Mouse (Mus musculus): Measurements from ENCODE around the gene AC192777.2.
"Not testable (repeated sequence)": the region's sequence is repeated elsewhere in the genome, so short reads cannot be mapped to it uniquely, and the experiment has no call there.

The AC192777.2 gene

GRCm38 (mm10) chr17:40095150-40095549 is at the start of gene AC192777.2:
AC192777.2 (plus strand) TSS chr17:40095450.
- not testable (repeated sequence) for DNase-seq (ENCODE audit: low spot score in 2 of 2)

GRCm38 (mm10) chr17:40116172-40116571 is 20.9 kb downstream of the AC192777.2 start:
- DNase-seq (ENCODE audit: low spot score in 2 of 2): not testable (repeated sequence)

GRCm38 (mm10) chr17:40116877-40117276 is 21.6 kb downstream of the AC192777.2 start:
- not testable (repeated sequence) for DNase-seq (ENCODE audit: low spot score in 2 of 2)
